Mouse (Mus musculus) spleen, adult 2 months (tissue): ENCODE results near the gene Cx3cl1.

Experiments
- CTCF ChIP-seq: fragments of 200-500 bp; IDR thresholded peaks from 2 replicates; pipeline ENCODE4 v1.5.1; 2011; ENCODE audit warnings: mild to moderate bottlenecking, inconsistent platforms; ENCODE audit not compliant: insufficient read depth, insufficient read length, insufficient replicate concordance; ENCODE audit errors: extremely low read depth
- POLR2A ChIP-seq: fragments of 200-500 bp; IDR thresholded peaks from 2 replicates; pipeline ENCODE4 v1.6.1; 2011; ENCODE audit warnings: low read depth, low read length, inconsistent platforms

DNA sequence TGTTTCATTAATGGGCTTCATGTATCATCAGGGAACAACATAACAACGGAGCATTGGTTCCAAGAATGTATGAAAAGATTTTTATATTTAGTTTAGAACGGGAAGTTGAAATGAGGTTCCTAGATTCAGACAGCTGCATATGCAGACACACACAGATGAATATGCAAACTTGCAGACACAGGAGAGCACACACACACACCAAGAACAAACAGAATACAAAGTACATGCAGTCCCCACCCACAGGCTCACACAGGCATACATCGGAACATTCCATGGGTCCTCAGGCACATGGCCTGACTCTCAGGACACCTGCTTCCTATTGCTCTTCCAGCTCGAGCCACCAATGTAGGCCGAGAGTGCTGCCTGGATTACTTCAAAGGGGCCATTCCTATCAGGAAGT is 39.0 kb downstream of the Cx3cl1 start:
- no peak for TF ChIP-seq CTCF
- no peak for TF ChIP-seq POLR2A
